Mouse (Mus musculus) hindbrain, postnatal 0 days (tissue): ENCODE measurements around the gene Gck. TPM values are rescaled to one million over a fixed set of nuclear protein-coding genes. Genes with fewer than 3 reads are reported as not detected.

Experiments
- ATAC-seq: fragments of 200-750 bp; cut with Nextera tagmentation; 2 replicates; pipeline ENCODE4 v1.8.0; 2017; ENCODE audit warnings: mild to moderate bottlenecking, moderate TSS enrichment, moderate library complexity
- DNase-seq: peaks from one replicate; pipeline ENCODE4 v3.0.0-alpha.2; 2015; ENCODE audit warnings: low spot score
- H3K27ac ChIP-seq: fragments of 300-500 bp; sonication (generic); 2 replicates; pipeline ENCODE4 v1.5.1; 2014; ENCODE audit warnings: mild to moderate bottlenecking
- H3K27me3 ChIP-seq: fragments of 300-500 bp; sonication (generic); 2 replicates; pipeline ENCODE4 v1.6.1; 2014; ENCODE audit warnings: low read length, mixed read lengths; ENCODE audit not compliant: insufficient read depth
- H3K36me3 ChIP-seq: fragments of 300-500 bp; sonication (generic); 2 replicates; pipeline ENCODE4 v1.6.1; 2014; ENCODE audit warnings: low read length, mixed read lengths; ENCODE audit not compliant: insufficient read depth
- H3K4me1 ChIP-seq: fragments of 300-500 bp; sonication (generic); 2 replicates; pipeline ENCODE4 v1.6.1; 2014; ENCODE audit warnings: antibody characterized with exemption, low read length, mixed read lengths; ENCODE audit not compliant: insufficient read depth
- H3K4me2 ChIP-seq: fragments of 300-500 bp; sonication (generic); 2 replicates; pipeline ENCODE4 v1.6.1; 2014; ENCODE audit warnings: low read depth, mild to moderate bottlenecking, low read length, moderate library complexity, mixed read lengths
- H3K4me3 ChIP-seq: fragments of 300-500 bp; sonication (generic); 2 replicates; pipeline ENCODE4 v1.5.1; 2014; ENCODE audit warnings: low read length
- H3K9ac ChIP-seq: fragments of 300-500 bp; sonication (generic); replicated peaks from 2 replicates; pipeline ENCODE4 v1.6.1; 2014; ENCODE audit warnings: mild to moderate bottlenecking, low read length, moderate library complexity, mixed read lengths
- H3K9me3 ChIP-seq: fragments of 300-500 bp; sonication (generic); 2 replicates; pipeline ENCODE4 v1.6.1; 2016; ENCODE audit warnings: low read length, mixed read lengths
- CTCF ChIP-seq: IDR thresholded peaks from 2 replicates; pipeline ENCODE4 v1.5.1; 2016; ENCODE audit warnings: antibody characterized with exemption, control low read depth, low read depth
- WGBS: fragments of 180-500 bp; shearing (Covaris S2); extraction: QIAGEN DNeasy Blood & Tissue Kit; methylation state at CpG from one replicate; pipeline ENCODE4 v1.1.7; 2014; 5-methylcytosine and 5-hydroxymethylcytosine counted together
- polyA plus RNA-seq: library from polyadenylated mRNA; unstranded; fragments of >200 nt; fragmentation: Nextera tagmentation; extraction: Ambion mirVana; gene quantifications from 2 replicates; pipeline ENCODE4 v1.2.1, GENCODE M21; 2015
- total RNA-seq: library from RNA; depleted of rRNA; stranded (reverse); fragments of >200 nt; gene quantifications from 2 replicates; pipeline ENCODE4 v1.2.3, GENCODE M21; 2014

Gck gene
- total and polyA plus RNA-seq, 2 experiments from 2014 or later = 3.2 to 7.5 TPM

DNA sequence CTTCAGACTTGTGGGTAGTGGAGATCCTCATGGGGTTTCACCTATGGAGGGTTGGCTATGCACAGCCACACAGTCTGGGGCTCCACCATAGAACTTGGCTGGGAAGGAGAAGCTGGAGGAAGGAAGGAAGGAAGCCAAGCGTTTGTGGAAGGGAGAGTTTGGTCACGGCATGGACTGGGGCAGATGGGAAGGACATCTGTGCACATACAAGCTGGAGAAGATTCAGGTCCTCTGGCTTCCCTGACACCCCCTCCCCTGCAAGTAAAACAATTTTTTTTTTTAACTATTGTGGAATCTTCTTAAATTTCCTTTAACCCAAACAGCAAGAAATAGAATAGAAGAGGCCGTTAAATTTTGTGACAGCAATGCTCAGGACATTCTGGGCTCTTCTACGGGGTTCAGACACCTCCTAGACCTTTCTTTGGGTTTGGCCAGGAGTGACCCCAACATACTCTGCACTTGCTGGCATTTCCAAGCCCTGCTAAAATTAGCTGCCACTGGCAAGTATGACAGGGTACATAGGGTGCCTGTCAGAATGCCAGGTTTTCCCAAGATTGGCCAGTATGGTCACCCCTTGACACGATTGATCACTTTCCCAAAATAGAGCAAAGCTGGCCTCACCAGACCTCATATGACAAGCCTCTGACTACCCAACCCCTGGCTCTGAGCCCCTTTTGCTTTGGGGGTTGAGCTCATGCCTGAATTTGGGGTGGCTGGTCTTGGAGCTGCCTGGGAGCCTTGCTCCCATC is 34.3 kb downstream of the Gck start:
- no peaks in the 10 kb centered on the region for H3K27me3 ChIP-seq
- no peak for DNase-seq
- no peak overlapping the region for H3K4me2 ChIP-seq
- no peak for ATAC-seq
- H3K4me3 ChIP-seq = no peak overlapping the region
- 76% methylated on average over 5 of the region's 5 CpGs for WGBS
- no peak for TF ChIP-seq CTCF
- no peaks in the 10 kb centered on the region for H3K9me3 ChIP-seq
- no peaks in the 10 kb centered on the region for H3K36me3 ChIP-seq
- no peaks in the 10 kb centered on the region; the same call in 1 of the 2 replicates for H3K4me1 ChIP-seq
- no peak overlapping the region for H3K27ac ChIP-seq
- H3K9ac ChIP-seq = no peak overlapping the region

DNA sequence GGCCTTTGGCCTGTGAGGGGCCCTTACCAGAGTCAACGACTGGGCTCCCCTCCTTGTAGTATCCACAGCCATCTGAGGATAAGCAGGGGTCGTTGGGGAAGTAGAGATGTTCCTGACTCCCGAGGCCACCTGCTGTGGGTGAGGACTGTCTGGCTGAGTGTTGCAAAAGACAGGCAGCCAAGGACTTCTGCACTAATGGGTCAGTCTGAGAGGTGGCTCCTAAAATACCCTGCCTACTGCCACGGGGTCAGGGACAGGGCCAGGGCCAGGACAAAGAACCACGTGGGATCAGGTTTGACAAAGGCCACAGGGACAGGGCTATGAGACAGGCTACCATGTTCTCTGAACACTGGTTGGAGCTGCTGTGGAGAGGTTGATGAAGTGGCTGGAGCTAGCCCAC is 34.9 kb downstream of the Gck start:
- Histone ChIP-seq H3K4me1 (no peaks in the 10 kb centered on the region; the same call in 1 of the 2 replicates), H3K4me2 (no peak overlapping the region), H3K27me3 (no peaks in the 10 kb centered on the region), H3K4me3 (no peak overlapping the region), H3K9me3 (no peaks in the 10 kb centered on the region), H3K9ac (no peak overlapping the region), H3K27ac (no peak overlapping the region), H3K36me3 (no peaks in the 10 kb centered on the region)
- ATAC-seq = no peak
- no peak for DNase-seq
- no peak for TF ChIP-seq CTCF
- 55% methylated on average over 5 of the region's 5 CpGs for whole genome bisulfite sequencing

DNA sequence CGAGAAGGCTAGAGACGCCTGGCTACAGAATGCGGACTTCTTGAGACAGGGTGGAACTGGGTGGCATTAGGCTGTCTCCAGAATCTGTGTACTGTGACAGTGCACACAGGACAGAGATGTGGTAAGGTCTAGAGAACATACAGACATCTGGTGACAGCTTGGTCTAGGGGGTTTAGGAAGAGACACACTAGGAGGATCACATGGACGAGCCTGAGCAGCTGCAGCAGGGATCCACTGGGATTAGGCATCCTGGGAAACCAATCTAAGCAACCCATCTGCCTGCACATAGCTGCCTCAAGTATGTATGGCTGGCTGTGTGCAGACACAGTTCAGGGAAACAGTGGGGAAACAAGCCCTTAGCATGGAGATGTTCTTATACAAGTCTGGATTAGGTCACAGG is 35.9 kb downstream of the Gck start:
- Histone ChIP-seq H3K4me1 (no peaks in the 10 kb centered on the region; the same call in 1 of the 2 replicates), H3K27ac (no peak overlapping the region), H3K9me3 (no peaks in the 10 kb centered on the region), H3K4me2 (no peak overlapping the region), H3K9ac (no peak overlapping the region), H3K4me3 (no peak overlapping the region), H3K27me3 (no peaks in the 10 kb centered on the region), H3K36me3 (no peaks in the 10 kb centered on the region)
- ATAC-seq (peak; percentile 31; the same call in 1 of the 2 replicates), DNase-seq (peak; percentile 41)
- 78% methylated on average over 4 of the region's 4 CpGs for WGBS
- TF ChIP-seq CTCF = no peak

DNA sequence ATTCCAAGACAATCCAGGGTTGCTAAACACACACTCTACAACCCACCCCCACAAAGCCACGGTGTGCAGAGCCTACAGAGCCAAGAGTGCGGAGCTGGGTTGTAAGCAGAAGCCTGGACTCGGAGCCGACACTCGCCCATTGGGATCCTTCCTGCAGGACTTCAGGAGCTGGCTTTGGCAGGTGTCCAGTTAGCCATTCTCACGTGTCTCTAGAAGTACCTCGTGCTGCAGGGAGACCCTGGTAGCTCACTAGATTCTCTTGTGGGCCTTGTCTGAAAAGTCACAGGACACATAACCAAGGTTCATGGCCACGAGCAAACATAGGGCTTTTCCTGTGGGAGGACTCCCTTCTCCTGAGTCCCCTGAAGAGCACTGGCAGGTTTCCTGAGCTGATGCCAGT is 36.6 kb downstream of the Gck start:
- Histone ChIP-seq H3K27me3 (no peaks in the 10 kb centered on the region), H3K9me3 (no peaks in the 10 kb centered on the region), H3K4me2 (no peak overlapping the region), H3K27ac (no peak overlapping the region), H3K9ac (no peak overlapping the region), H3K4me3 (no peak overlapping the region), H3K4me1 (no peaks in the 10 kb centered on the region; the same call in 1 of the 2 replicates), H3K36me3 (no peaks in the 10 kb centered on the region)
- WGBS = 61% methylated on average over 8 of the region's 8 CpGs
- DNase-seq = no peak
- peak; percentile 21; the same call in 1 of the 2 replicates for ATAC-seq
- no peak for TF ChIP-seq CTCF

DNA sequence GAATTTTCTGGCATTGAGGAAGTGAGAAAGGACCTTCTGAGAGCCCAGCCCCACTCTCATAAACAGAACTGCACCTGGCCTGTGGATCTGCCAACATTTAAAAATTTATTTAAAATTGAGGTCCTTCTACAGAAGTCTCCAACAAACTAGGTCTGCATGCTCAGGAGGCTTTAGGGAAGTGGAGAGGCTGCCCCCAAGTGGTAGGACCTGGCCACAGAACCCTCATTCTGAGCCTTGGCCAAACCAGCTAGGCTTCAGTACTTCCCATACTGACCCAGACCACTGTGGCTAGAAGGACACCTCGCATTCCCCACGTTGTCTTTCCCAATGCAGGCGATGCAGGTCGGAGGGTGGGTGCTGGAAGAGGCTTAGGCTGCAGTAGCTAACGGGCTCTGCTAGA is 37.2 kb downstream of the Gck start:
- WGBS = 26% methylated on average over 5 of the region's 5 CpGs
- Histone ChIP-seq H3K27ac (no peak overlapping the region), H3K4me1 (no peaks in the 10 kb centered on the region; the same call in 1 of the 2 replicates), H3K9me3 (no peaks in the 10 kb centered on the region), H3K36me3 (no peaks in the 10 kb centered on the region), H3K9ac (no peak overlapping the region), H3K27me3 (no peaks in the 10 kb centered on the region), H3K4me2 (no peak overlapping the region), H3K4me3 (no peak overlapping the region)
- ATAC-seq = peak; percentile 57
- DNase-seq = peak; percentile 75
- TF ChIP-seq CTCF = peak; percentile 71

DNA sequence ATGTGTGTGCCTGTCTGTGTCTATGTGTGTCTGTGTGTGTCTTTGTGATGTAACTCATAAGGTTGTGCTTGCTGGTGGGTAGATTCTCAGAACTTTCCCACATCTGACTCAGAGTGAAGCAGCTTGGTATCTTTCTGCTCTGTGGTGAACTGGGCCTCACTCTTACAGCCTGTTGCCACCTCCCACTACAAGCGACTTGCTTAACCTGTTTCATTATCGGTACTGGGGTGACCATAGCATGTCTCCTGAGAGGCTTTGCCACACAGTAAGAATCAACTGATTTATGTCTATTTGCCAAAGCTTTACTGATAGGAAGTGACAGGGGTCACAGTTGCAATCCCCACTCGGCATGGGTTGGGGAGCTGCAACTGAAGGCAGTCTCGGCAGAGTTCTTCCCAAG is 41.2 kb downstream of the Gck start:
- Histone ChIP-seq H3K4me3 (no peak overlapping the region), H3K4me1 (no peaks in the 10 kb centered on the region; the same call in 1 of the 2 replicates), H3K27ac (no peak overlapping the region), H3K27me3 (no peaks in the 10 kb centered on the region), H3K9ac (no peak overlapping the region), H3K4me2 (no peak overlapping the region), H3K9me3 (no peaks in the 10 kb centered on the region), H3K36me3 (no peaks in the 10 kb centered on the region)
- DNase-seq (no peak), ATAC-seq (no peak)
- WGBS = 81% methylated on average over 4 of the region's 4 CpGs
- TF ChIP-seq CTCF = no peak

DNA sequence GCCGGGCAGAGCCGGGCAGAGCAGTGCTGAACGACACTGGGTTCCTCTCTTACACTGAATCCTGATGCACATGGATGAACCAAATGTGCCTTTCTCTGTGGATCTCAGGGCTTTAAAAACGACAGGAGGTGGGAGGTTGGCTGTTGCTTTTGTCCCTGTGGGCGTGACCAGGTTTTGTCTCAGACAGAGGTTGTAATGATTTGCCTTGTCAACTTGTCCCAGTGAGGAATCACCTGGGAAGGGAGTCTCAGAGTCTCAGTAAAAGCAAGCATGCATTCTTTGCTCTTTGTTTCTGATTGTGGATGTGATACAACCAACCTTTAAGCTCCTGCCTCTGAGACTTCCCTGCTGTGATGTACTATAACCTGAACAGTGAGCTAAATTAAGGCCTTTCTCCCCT is 42.8 kb downstream of the Gck start:
- no peaks in the 10 kb centered on the region for H3K27me3 ChIP-seq
- no peak overlapping the region for H3K9ac ChIP-seq
- no peak overlapping the region for H3K27ac ChIP-seq
- H3K4me2 ChIP-seq = no peak overlapping the region
- H3K4me3 ChIP-seq = no peak overlapping the region
- WGBS = 42% methylated on average over 5 of the region's 5 CpGs
- H3K4me1 ChIP-seq = peaks cover 6% of the 10 kb centered on the region; the same call in 1 of the 2 replicates
- DNase-seq (no peak), ATAC-seq (no peak)
- no peak for TF ChIP-seq CTCF
- H3K36me3 ChIP-seq = no peaks in the 10 kb centered on the region
- H3K9me3 ChIP-seq = no peaks in the 10 kb centered on the region
